Mouse (Mus musculus) kidney, postnatal 14 days (tissue): ENCODE measurements around the gene Pex26.
A peak's percentile ranks its signal among the peaks of the same experiment; 100 is the strongest.

Experiments
- DNase-seq: peaks from one replicate; pipeline ENCODE4 v3.0.0; 2022; ENCODE audit warnings: mixed read lengths

The Pex26 gene

GRCm38 (mm10) chr6:121210149-121210925 lies 26.9 kb downstream of the Pex26 start, which contains the start of gene Tuba8:
TSS of gene Tuba8 (plus strand) at chr6:121210696.
- DNase-seq: peak; percentile 49

- no peak for DNase-seq
Measured at GRCm38 (mm10) chr6:121210926-121211289, 27.4 kb downstream of the Pex26 start.

GRCm38 (mm10) chr6:121211743-121212142 lies 28.3 kb downstream of the Pex26 start:
- DNase-seq: no peak

GRCm38 (mm10) chr6:121212988-121213387 lies 29.5 kb downstream of the Pex26 start:
- no peak for DNase-seq

GRCm38 (mm10) chr6:121214221-121214620 lies 30.8 kb downstream of the Pex26 start:
- no peak for DNase-seq

- DNase-seq: no peak
Measured at GRCm38 (mm10) chr6:121214667-121215330, 31.3 kb downstream of the Pex26 start.

GRCm38 (mm10) chr6:121215336-121215735 lies 31.9 kb downstream of the Pex26 start:
- DNase-seq: no peak

- no peak for DNase-seq
Measured at GRCm38 (mm10) chr6:121215896-121216295, 32.4 kb downstream of the Pex26 start.

GRCm38 (mm10) chr6:121216589-121217255 lies 33.3 kb downstream of the Pex26 start:
- DNase-seq: no peak

- DNase-seq: no peak
Measured at GRCm38 (mm10) chr6:121218002-121218401, 34.5 kb downstream of the Pex26 start.

GRCm38 (mm10) chr6:121219406-121219805 lies 35.9 kb downstream of the Pex26 start:
- no peak for DNase-seq

- no peak for DNase-seq
Measured at GRCm38 (mm10) chr6:121220181-121220580, 36.7 kb downstream of the Pex26 start.

GRCm38 (mm10) chr6:121221876-121222597 lies 38.6 kb downstream of the Pex26 start:
- no peak for DNase-seq

GRCm38 (mm10) chr6:121223001-121223400 lies 39.5 kb downstream of the Pex26 start:
- DNase-seq: no peak

- no peak for DNase-seq
Measured at GRCm38 (mm10) chr6:121224067-121224466, 40.6 kb downstream of the Pex26 start.

GRCm38 (mm10) chr6:121224993-121225392 lies 41.5 kb downstream of the Pex26 start:
- peak; percentile 50 for DNase-seq

- DNase-seq: no peak
Measured at GRCm38 (mm10) chr6:121226043-121226442, 42.6 kb downstream of the Pex26 start.

GRCm38 (mm10) chr6:121226744-121227143 lies 43.3 kb downstream of the Pex26 start:
- DNase-seq: no peak

- no peak for DNase-seq
Measured at GRCm38 (mm10) chr6:121228421-121228820, 45.0 kb downstream of the Pex26 start.

- no peak for DNase-seq
Measured at GRCm38 (mm10) chr6:121232652-121233051, 49.2 kb downstream of the Pex26 start.

GRCm38 (mm10) chr6:121236386-121236785 lies 52.9 kb downstream of the Pex26 start:
- DNase-seq: no peak

- no peak for DNase-seq
Measured at GRCm38 (mm10) chr6:121238209-121238608, 54.7 kb downstream of the Pex26 start.

- no peak for DNase-seq
Measured at GRCm38 (mm10) chr6:121241780-121242179, 58.3 kb downstream of the Pex26 start.
